Mouse (Mus musculus): Measurements from ENCODE around the gene Tmem185b. TPM values are rescaled to one million over a fixed set of nuclear protein-coding genes. Genes with fewer than 3 reads are reported as not detected.

Tmem185b gene
- polyA plus RNA-seq, 1 experiment from 2014 or later = 17.5 TPM

DNA sequence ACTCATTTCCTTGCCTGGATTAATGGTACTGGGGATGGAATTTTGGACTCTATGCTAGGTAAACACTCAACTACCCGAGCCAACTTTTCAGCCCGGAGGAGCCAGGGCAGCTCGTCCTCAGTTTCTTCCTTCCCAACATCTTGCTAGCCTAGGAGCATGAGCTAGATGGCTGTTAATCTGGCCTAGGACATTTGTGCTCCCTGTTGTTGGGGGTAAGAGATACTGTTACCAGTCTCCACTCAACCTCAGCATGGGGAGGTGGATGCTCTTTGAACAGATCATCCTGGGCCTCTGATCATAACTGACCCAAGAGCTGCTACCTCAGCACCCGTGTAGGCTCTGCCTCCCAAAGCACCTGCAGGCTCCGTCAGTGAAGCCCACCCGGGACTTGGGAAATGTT lies 17.4 kb downstream of the Tmem185b start:
- no peaks in the 10 kb centered on the region for H3K4me1 ChIP-seq
- H3K27ac ChIP-seq (replicated peaks) = no peak overlapping the region

DNA sequence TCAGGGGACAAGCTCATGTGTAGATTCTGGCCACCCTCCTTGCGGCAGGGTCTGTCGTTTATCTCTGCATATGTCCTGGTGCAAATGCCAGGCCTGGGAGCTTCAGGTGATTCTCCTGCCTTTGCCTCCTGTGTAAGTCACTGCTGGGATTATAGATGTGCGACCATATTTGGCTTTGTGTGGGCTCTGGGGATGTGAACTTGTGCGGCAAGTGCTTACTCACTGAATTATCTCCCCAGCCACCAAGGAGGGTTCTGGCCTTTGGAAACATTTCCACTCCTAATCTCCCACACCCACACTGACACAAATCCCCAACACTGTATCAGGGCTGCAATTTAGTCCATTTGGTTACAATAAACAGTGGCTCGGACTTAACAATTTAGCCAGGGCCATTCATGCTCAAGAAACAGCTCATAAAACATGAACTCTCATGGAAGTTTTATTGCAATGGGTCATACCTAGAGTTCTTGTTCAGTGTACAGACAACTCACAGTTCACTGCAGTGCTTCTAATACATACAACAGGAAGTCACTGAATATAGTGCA lies 18.7 kb downstream of the Tmem185b start:
- Histone ChIP-seq H3K4me2 (no peak overlapping the region), H3K27me3 (replicated peaks) (no peaks in the 10 kb centered on the region), H3K27ac (replicated peaks) (no peak overlapping the region), H3K9ac (replicated peaks) (no peak overlapping the region), H3K4me1 (no peaks in the 10 kb centered on the region), H3K36me3 (no peaks in the 10 kb centered on the region; the same call in 1 of the 2 replicates), H3K4me3 (replicated peaks) (no peak overlapping the region), H3K9me3 (replicated peaks) (no peaks in the 10 kb centered on the region)
- WGBS = 89% methylated on average over 5 of the region's 5 CpGs
- no peak for ATAC-seq (ENCODE audit: low FRiP score)

More for the DNA sequence above, 17.4 kb downstream of the Tmem185b start:
- no peak overlapping the region for H3K9ac ChIP-seq (replicated peaks)
- no peak overlapping the region for H3K4me3 ChIP-seq (replicated peaks)
- H3K27me3 ChIP-seq (replicated peaks) = no peaks in the 10 kb centered on the region
- no peak overlapping the region for H3K4me2 ChIP-seq
- H3K36me3 ChIP-seq = no peaks in the 10 kb centered on the region; the same call in 1 of the 2 replicates
- WGBS = 94% methylated on average over 6 of the region's 6 CpGs
- no peak for ATAC-seq (ENCODE audit: low FRiP score)
- H3K9me3 ChIP-seq (replicated peaks) = no peaks in the 10 kb centered on the region

DNA sequence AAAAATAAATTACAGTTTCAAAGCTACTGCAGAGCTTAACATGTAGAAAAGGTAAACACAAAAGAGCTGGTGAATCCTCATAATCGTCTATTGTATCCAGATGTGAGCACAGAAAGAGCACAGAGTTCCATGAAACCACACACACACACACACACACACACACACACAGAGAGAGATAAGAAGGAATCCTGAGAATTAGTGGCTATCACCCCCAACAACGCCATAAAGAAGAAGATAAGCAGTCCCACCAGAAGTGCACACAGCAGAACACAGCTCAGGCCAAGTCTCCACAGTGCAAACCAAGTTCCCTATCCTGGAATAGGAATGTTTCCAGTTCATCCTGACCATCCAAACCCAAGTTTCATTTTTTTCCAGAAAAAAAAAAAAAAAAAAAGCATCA lies 19.2 kb downstream of the Tmem185b start:
- no peak overlapping the region for H3K4me3 ChIP-seq (replicated peaks)
- H3K27me3 ChIP-seq (replicated peaks) = no peaks in the 10 kb centered on the region
- no peaks in the 10 kb centered on the region for H3K9me3 ChIP-seq (replicated peaks)
- H3K36me3 ChIP-seq = peaks cover 4% of the 10 kb centered on the region; the same call in 1 of the 2 replicates
- H3K4me1 ChIP-seq = no peaks in the 10 kb centered on the region
- H3K9ac ChIP-seq (replicated peaks) = no peak overlapping the region
- no peak for ATAC-seq (ENCODE audit: low FRiP score)
- H3K27ac ChIP-seq (replicated peaks) = no peak overlapping the region
- H3K4me2 ChIP-seq = no peak overlapping the region
- 84% methylated on average over 2 of the region's 2 CpGs for WGBS

DNA sequence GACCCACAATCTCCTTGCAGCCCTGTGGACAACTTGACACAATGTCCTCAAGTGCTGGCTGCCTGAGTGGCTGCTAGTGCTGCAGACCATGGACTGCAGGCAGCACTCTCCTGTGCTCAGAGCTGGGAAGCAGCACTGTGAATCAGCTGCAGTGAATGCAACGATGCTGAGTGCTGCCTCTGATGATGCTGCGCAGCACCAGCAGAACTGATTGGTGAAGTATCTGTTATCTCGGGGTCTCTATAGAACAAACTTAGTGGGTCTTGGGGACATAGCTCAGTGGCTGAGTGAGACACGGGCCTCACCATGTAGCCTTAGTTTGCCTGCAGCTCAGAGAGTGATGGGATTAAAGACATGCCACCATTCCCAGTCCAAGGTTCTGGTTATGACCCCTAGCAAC lies 19.7 kb downstream of the Tmem185b start:
- Histone ChIP-seq H3K9me3 (replicated peaks) (no peaks in the 10 kb centered on the region), H3K4me3 (replicated peaks) (no peak overlapping the region), H3K4me2 (no peak overlapping the region), H3K27ac (replicated peaks) (no peak overlapping the region), H3K36me3 (peaks cover 4% of the 10 kb centered on the region; the same call in 1 of the 2 replicates), H3K4me1 (no peaks in the 10 kb centered on the region), H3K27me3 (replicated peaks) (no peaks in the 10 kb centered on the region), H3K9ac (replicated peaks) (no peak overlapping the region)
- no peak for ATAC-seq (ENCODE audit: low FRiP score)
- 97% methylated on average over 4 of the region's 4 CpGs for WGBS

DNA sequence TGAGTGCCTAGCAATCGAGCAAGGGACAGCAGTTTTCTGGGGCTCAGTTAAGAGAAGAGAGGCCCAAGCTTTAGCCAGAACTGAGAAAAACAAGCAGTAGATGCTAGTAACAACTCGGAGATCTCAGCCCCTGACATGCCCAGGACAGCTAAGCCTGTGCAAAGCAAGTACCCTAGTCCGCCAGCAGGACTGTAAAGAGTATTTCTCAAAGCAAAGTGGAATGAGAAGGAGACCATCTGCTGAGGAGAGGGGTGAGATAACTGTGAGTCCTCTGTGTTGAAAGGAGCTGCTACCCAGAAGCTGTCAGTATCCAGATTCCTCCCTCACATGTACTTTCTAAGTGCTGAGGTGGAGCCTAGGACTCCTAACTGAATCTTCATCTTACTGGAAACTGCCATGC lies 20.5 kb downstream of the Tmem185b start:
- no peak overlapping the region for H3K27ac ChIP-seq (replicated peaks)
- H3K27me3 ChIP-seq (replicated peaks) = no peaks in the 10 kb centered on the region
- H3K4me2 ChIP-seq = no peak overlapping the region
- H3K9ac ChIP-seq (replicated peaks) = no peak overlapping the region
- no peak overlapping the region for H3K4me3 ChIP-seq (replicated peaks)
- WGBS = 85% methylated on average over 3 of the region's 3 CpGs
- ATAC-seq (ENCODE audit: low FRiP score) = no peak
- no peaks in the 10 kb centered on the region for H3K9me3 ChIP-seq (replicated peaks)
- no peaks in the 10 kb centered on the region for H3K4me1 ChIP-seq
- peaks cover 4% of the 10 kb centered on the region; the same call in 1 of the 2 replicates for H3K36me3 ChIP-seq

DNA sequence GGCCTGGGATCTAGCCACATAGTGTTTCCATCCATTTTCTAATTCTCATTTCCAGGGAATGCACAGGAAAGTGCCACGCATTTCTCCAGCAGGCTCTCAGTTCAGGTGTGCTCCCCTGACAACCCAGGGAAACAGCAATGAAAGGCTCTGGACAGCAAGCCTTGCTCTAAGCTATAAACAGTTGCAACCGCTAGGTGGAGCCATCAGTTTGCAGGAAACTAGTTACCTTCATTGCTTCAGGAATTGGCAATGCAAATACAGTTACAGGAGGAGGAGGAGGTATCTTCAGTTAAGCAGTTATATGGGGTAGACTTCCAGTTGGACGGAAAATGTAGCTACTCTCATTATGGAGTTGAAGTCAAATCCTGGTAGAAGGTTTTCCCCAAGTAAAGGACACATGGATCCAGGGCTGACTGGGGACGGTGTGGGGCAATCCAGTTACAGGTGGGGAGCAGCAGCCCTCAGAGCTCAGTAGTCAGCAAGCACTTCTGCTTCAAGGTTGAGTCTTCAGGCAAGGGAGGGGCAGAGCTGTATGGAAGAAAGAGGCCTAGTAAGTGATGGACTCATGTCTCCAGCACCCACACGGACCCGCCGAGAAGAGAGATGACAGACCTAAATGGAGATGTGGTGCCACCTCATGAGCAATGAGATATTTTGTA lies 22.8 kb downstream of the Tmem185b start:
- Histone ChIP-seq H3K27ac (replicated peaks) (no peak overlapping the region), H3K4me2 (no peak overlapping the region), H3K9ac (replicated peaks) (no peak overlapping the region), H3K27me3 (replicated peaks) (no peaks in the 10 kb centered on the region), H3K4me1 (no peaks in the 10 kb centered on the region), H3K9me3 (replicated peaks) (no peaks in the 10 kb centered on the region), H3K4me3 (replicated peaks) (no peak overlapping the region), H3K36me3 (peaks cover 6% of the 10 kb centered on the region; the same call in 1 of the 2 replicates)
- WGBS = 73% methylated on average over 7 of the region's 7 CpGs
- peak; percentile 53; the same call in 1 of the 2 replicates for ATAC-seq (ENCODE audit: low FRiP score)

DNA sequence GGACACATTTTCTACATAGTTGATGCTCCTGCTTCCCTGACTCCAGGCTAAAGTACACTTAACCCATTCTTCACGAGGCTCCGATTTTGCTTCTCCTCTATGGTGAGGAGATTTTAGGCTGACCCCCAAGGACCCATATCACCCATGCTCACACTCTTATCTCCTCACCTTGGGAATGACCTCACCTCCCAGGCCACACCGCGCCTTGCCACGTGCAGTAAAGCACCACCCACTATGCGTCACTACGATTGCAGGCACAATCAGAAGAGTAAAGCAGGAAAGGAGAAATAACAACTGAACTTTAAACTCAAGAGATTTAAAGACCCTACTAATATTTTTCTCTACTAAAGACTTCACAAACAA lies 23.3 kb downstream of the Tmem185b start:
- Histone ChIP-seq H3K4me1 (no peaks in the 10 kb centered on the region), H3K4me3 (replicated peaks) (no peak overlapping the region), H3K4me2 (no peak overlapping the region), H3K9me3 (replicated peaks) (no peaks in the 10 kb centered on the region), H3K36me3 (peaks cover 9% of the 10 kb centered on the region; the same call in 1 of the 2 replicates), H3K27me3 (replicated peaks) (no peaks in the 10 kb centered on the region), H3K9ac (replicated peaks) (no peak overlapping the region), H3K27ac (replicated peaks) (no peak overlapping the region)
- no peak for ATAC-seq (ENCODE audit: low FRiP score)
- WGBS = 89% methylated on average over 7 of the region's 7 CpGs

DNA sequence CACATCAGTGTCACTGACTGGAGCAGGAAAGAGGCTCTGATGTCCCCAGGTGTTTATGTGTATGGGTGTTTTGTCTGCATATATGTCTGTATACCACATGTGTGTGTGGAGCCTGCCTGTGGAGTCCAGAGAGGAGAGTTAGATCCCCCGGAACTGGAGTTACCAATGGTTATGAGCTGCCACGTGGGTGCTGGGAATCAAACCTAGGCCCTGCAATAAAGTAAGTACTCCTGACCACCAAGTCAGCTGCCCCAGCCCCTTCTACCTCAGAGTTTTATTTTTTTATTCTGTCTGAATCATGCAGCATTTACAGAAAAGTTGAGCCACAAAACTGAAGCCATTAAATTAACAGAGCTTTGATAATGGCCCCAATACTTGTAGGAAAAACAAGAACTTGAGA lies 24.1 kb downstream of the Tmem185b start:
- Histone ChIP-seq H3K27me3 (replicated peaks) (no peaks in the 10 kb centered on the region), H3K27ac (replicated peaks) (no peak overlapping the region), H3K4me1 (no peaks in the 10 kb centered on the region), H3K9me3 (replicated peaks) (no peaks in the 10 kb centered on the region), H3K4me2 (no peak overlapping the region), H3K4me3 (replicated peaks) (no peak overlapping the region), H3K36me3 (peaks cover 9% of the 10 kb centered on the region; the same call in 1 of the 2 replicates), H3K9ac (replicated peaks) (no peak overlapping the region)
- ATAC-seq (ENCODE audit: low FRiP score) = no peak
- 91% methylated on average over 2 of the region's 2 CpGs for WGBS

DNA sequence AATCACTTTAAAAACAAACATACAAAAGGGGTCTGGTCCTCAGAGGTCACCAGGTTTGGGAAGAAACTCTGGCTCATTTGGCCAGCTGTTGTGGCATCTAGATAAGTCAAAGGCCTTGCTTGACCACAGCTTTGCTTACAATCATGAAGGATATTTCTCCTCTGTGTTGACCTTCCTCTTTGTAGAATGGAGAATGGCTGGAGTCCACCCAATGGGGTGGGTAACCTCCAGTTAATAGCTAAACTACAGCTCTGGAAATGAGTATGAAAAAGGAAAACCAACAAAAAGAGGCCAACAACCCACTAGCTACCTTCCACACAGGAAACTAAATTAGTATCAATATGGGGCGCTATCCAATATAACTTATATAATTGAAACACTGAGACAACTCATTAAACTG lies 25.7 kb downstream of the Tmem185b start:
- ATAC-seq (ENCODE audit: low FRiP score) = no peak
- Histone ChIP-seq H3K4me3 (replicated peaks) (no peak overlapping the region), H3K4me2 (no peak overlapping the region), H3K9me3 (replicated peaks) (no peaks in the 10 kb centered on the region), H3K9ac (replicated peaks) (no peak overlapping the region), H3K36me3 (0 out of 2 replicates have a peak, but pooled peaks cover 9% of the 10 kb centered on the region), H3K27ac (replicated peaks) (no peak overlapping the region), H3K27me3 (replicated peaks) (no peaks in the 10 kb centered on the region), H3K4me1 (no peaks in the 10 kb centered on the region)
- WGBS = 97% methylated on average over 1 of the region's 1 CpGs

DNA sequence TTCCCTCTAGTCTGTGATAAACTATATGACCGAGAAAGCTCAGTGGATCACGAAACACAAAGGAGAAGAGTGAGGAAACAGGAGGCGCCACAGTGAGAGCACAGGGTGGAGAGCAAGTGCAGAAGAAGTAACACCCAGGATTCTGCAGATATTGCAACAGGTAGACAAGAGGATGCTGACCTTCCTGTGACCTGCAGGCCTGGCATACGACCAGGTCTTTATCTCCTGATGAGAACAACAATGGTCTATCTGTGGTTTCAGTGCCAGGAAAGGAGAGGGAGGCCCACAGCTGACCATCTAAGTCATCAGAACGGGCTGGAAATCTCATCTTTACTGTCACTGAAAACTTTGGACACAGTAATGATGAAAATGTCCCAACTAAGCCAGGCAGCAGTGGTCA lies 29.7 kb downstream of the Tmem185b start:
- H3K9ac ChIP-seq (replicated peaks) = no peak overlapping the region
- no peaks in the 10 kb centered on the region for H3K9me3 ChIP-seq (replicated peaks)
- 85% methylated on average over 5 of the region's 5 CpGs for WGBS
- H3K27ac ChIP-seq (replicated peaks) = no peak overlapping the region
- H3K36me3 ChIP-seq = 0 out of 2 replicates have a peak, but pooled peaks cover 4% of the 10 kb centered on the region
- no peaks in the 10 kb centered on the region for H3K4me1 ChIP-seq
- H3K27me3 ChIP-seq (replicated peaks) = no peaks in the 10 kb centered on the region
- no peak overlapping the region for H3K4me3 ChIP-seq (replicated peaks)
- H3K4me2 ChIP-seq = no peak overlapping the region
- ATAC-seq (ENCODE audit: low FRiP score) = no peak

DNA sequence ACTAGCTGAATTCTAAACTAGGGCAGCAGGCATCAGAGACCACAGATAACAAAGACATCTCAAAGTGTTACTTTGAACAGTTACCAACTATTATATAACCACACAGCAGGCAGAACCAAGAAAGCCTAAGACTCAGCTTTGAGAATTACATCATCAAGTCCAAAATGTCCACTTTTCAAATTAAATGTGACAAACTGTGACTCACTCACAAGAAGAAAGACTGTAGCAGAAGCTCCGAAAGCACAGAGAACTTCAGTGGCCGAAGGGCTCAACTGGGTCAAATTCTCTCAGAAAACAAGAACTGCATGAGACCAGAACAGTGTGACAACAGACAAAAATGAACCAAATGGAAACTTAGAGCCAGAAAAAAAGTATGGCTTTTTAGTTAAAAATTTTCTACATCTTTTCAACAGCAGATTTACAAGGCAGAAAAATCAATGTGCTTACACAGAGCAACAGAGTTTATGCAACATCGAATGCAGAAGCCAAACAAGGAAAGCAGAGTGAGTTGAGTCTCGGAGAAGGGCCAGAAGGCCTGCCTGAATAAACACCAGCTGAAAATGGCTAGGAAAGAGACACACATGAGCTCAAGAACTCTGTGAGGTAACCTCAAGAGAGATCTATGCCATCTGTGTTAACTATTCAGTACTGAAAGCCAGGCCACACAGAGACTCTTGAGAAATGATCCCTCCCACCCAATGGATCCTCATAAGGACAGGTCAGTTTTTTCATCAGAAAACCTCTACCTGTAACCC lies 31.9 kb downstream of the Tmem185b start:
- no peak overlapping the region for H3K9ac ChIP-seq (replicated peaks)
- H3K27me3 ChIP-seq (replicated peaks) = no peaks in the 10 kb centered on the region
- no peaks in the 10 kb centered on the region for H3K4me1 ChIP-seq
- 0 out of 2 replicates have a peak, but pooled peaks cover 10% of the 10 kb centered on the region for H3K36me3 ChIP-seq
- ATAC-seq (ENCODE audit: low FRiP score) = no peak
- 93% methylated on average over 4 of the region's 4 CpGs for WGBS
- no peak overlapping the region for H3K4me2 ChIP-seq
- H3K27ac ChIP-seq (replicated peaks) = no peak overlapping the region
- H3K4me3 ChIP-seq (replicated peaks) = no peak overlapping the region
- H3K9me3 ChIP-seq (replicated peaks) = no peaks in the 10 kb centered on the region

DNA sequence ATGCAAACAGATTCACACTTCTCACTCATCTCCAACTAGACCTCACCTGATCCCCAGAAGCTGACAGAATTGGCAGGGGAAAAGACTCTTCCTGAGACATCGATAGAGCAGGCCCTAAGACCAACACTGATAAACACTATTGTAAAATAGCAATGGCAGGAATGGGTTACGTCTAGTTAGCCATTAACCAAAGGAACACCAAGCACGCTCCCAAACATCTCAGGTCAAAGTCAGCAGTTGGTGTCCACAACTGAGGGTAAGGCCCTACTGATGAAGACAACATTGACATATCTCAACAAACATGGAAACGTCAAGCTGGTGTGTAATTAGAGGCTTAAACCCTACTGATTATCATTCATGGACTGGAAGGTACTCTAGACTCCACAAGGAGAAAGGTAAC lies 39.6 kb downstream of the Tmem185b start:
- Histone ChIP-seq H3K27ac (replicated peaks) (no peak overlapping the region), H3K9ac (replicated peaks) (no peak overlapping the region), H3K4me2 (no peak overlapping the region), H3K36me3 (peaks cover 8% of the 10 kb centered on the region; the same call in 1 of the 2 replicates), H3K4me3 (replicated peaks) (no peak overlapping the region), H3K4me1 (no peaks in the 10 kb centered on the region), H3K27me3 (replicated peaks) (no peaks in the 10 kb centered on the region), H3K9me3 (replicated peaks) (no peaks in the 10 kb centered on the region)
- 96% methylated on average over 4 of the region's 4 CpGs for WGBS
- no peak for ATAC-seq (ENCODE audit: low FRiP score)
